Mouse (Mus musculus): ENCODE data around the gene Npw. TPM values are rescaled to one million over a fixed set of nuclear protein-coding genes. Genes with fewer than 3 reads are reported as not detected.
A peak's percentile ranks its signal among the peaks of the same experiment; 100 is the strongest.

Gene Npw
- polyA plus RNA-seq, 1 experiment from 2014 or later = not detected

DNA sequence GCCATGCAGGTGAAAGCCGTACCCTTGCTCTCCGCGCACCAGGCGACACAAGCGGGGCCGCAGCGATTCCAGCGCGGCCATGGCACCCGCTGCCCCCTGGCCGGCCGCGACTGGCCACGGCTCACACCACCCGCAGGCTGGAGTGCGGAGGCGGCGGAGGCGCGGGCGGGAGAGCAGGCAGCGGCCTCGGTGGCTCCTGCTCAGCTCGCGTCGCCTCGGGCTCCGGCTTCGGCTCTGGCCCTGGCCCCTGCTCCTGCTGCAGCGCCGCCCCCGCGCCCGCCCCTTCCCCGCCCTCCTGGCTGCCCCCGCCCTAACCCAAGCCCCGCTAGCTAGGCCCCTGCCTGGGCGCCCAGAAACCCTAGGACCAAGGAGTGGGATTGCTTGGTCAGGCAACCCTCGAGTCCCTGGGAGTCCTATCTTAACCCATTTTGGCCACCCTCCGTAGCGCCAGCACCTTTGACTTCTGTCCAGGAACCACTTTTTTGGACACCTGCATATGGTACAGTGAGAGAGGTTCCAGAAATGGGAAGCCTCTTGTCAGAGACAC, 8.1 kb downstream of the Npw start, which contains the start of gene Slc9a3r2:
Gene Slc9a3r2 (minus strand): TSS at position 258 of the 547 bp plus-strand sequence.
- ATAC-seq (peak; percentile 55; the same call in 1 of the 2 replicates), DNase-seq (peak; percentile 66)
- H3K4me2 ChIP-seq (ENCODE audit: low read depth, low read length) = peak within 1 kb of the TSS; percentile 94
- H3K27me3 ChIP-seq (ENCODE audit: insufficient read depth, low read length) = peaks cover 16% of the 10 kb centered on the region
- H3K27ac ChIP-seq (ENCODE audit: low read depth) = no peak within 1 kb of the TSS
- H3K4me1 ChIP-seq (ENCODE audit: insufficient read depth) = peaks cover 17% of the 10 kb centered on the region
- H3K4me3 ChIP-seq (ENCODE audit: low read depth, low read length) = peak within 1 kb of the TSS; percentile 64
- no peak for TF ChIP-seq CTCF (IDR thresholded peaks at IDR 0.05; ENCODE audit: low read depth)
- no peak for TF ChIP-seq EP300 (IDR thresholded peaks at IDR 0.05; ENCODE audit: low read depth)
- WGBS (ENCODE audit: insufficient replicate concordance) = 1% methylated on average over 41 of the region's 41 CpGs
- no peaks in the 10 kb centered on the region for H3K36me3 ChIP-seq (replicated peaks; ENCODE audit: insufficient read depth, low read length)
- no peaks in the 10 kb centered on the region for H3K9me3 ChIP-seq (ENCODE audit: low read length)
- H3K9ac ChIP-seq (replicated peaks) = peak within 1 kb of the TSS; percentile 59

DNA sequence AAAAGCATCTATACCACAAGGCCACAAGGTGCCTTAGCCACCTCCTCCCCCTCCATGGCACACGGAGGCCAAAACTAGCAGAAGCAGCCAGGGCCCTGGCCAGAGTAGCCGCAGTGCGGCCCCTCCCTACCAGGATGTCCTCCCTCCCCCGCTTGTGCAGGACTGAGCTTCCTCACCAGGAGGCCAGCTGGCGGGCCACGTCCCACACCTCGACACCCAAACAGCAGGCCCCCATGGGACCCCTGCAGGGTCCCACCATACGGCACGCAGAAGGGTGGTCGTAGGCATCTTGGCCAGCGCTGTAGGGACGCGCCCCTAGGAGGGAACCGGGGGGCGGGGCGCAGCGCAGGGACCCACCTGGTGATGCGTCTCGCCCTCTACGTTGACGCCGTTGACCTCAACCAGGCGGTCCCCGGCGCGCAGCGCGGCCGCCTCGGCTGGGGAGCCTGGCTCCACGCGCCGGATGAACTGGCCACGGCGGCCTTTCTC, 8.6 kb downstream of the Npw start:
- no peaks in the 10 kb centered on the region for H3K36me3 ChIP-seq (replicated peaks; ENCODE audit: insufficient read depth, low read length)
- TF ChIP-seq EP300 (IDR thresholded peaks at IDR 0.05; ENCODE audit: low read depth) (no peak), CTCF (IDR thresholded peaks at IDR 0.05; ENCODE audit: low read depth) (no peak)
- peak overlapping the region; percentile 94 for H3K4me2 ChIP-seq (ENCODE audit: low read depth, low read length)
- H3K4me3 ChIP-seq (ENCODE audit: low read depth, low read length) = peak overlapping the region; percentile 64
- H3K9me3 ChIP-seq (ENCODE audit: low read length) = no peaks in the 10 kb centered on the region
- peaks cover 16% of the 10 kb centered on the region for H3K27me3 ChIP-seq (ENCODE audit: insufficient read depth, low read length)
- peaks cover 20% of the 10 kb centered on the region for H3K4me1 ChIP-seq (ENCODE audit: insufficient read depth)
- DNase-seq (peak; percentile 53), ATAC-seq (peak; percentile 30; the same call in 1 of the 2 replicates)
- WGBS (ENCODE audit: insufficient replicate concordance) = 3% methylated on average over 30 of the region's 35 CpGs
- no peak overlapping the region for H3K27ac ChIP-seq (ENCODE audit: low read depth)
- H3K9ac ChIP-seq (replicated peaks) = peak overlapping the region; percentile 59

DNA sequence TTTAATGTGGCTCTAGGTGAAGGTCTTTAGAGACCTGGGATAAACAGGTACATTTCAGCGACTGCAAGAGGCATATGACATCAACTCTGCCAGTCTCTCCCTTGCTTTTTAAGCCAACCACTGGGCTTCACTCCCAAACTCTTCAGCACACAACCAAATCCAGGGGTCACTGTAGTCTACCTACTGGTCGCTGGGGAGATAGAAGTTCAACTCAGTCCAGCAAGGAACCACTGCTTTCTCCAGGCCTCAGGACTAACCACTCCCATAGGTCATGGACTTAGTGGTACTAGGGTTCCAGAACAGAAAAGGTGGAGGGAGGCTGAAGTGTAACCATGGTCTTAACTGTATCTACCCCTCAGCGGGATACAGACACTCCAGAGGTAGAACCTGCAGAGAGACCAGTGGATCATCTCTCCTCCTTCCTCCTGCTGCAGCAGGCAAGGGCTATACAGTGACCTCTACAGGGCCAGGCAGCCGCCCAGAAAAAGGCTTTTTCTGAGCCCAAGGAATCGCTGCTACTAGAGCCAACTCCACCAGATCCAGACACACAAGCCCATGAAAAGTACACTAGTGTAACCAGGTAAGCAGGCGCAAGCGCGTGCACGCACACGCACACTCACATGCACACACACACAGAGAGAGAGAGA, 9.4 kb downstream of the Npw start:
- no peak overlapping the region for H3K27ac ChIP-seq (ENCODE audit: low read depth)
- ATAC-seq = no peak
- H3K9me3 ChIP-seq (ENCODE audit: low read length) = no peaks in the 10 kb centered on the region
- H3K36me3 ChIP-seq (replicated peaks; ENCODE audit: insufficient read depth, low read length) = no peaks in the 10 kb centered on the region
- peak overlapping the region; percentile 94 for H3K4me2 ChIP-seq (ENCODE audit: low read depth, low read length)
- H3K27me3 ChIP-seq (ENCODE audit: insufficient read depth, low read length) = peaks cover 16% of the 10 kb centered on the region
- peak overlapping the region; percentile 64 for H3K4me3 ChIP-seq (ENCODE audit: low read depth, low read length)
- no peak overlapping the region; the same call in 1 of the 2 replicates for H3K9ac ChIP-seq (replicated peaks)
- 69% methylated on average over 10 of the region's 10 CpGs for WGBS (ENCODE audit: insufficient replicate concordance)
- peaks cover 26% of the 10 kb centered on the region for H3K4me1 ChIP-seq (ENCODE audit: insufficient read depth)
- TF ChIP-seq EP300 (IDR thresholded peaks at IDR 0.05; ENCODE audit: low read depth) = no peak
- no peak for TF ChIP-seq CTCF (IDR thresholded peaks at IDR 0.05; ENCODE audit: low read depth)
- no peak for DNase-seq

DNA sequence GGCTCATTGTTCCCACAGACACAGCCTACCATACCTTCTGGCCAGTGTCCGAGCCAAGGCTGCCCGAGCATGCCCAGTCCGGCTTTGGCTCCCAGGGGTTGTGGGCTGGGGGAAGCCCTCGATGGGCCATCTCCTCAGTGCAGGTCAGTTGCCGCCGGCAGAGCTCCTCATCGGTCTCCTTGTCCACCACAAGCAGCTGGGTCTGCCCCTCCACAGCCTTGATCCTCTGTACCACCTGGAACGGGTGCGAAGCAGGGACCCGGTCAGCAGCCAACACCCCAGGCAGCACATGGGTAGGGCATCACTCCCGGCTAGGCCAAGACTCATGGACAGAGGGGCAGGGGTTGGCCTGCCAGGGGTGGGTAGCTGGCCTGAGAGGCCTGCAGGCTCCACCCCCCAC, 10.8 kb downstream of the Npw start:
- Histone ChIP-seq H3K36me3 (replicated peaks; ENCODE audit: insufficient read depth, low read length) (peaks cover 3% of the 10 kb centered on the region; the same call in 1 of the 2 replicates), H3K4me2 (ENCODE audit: low read depth, low read length) (no peak overlapping the region), H3K27ac (ENCODE audit: low read depth) (no peak overlapping the region), H3K9me3 (ENCODE audit: low read length) (no peaks in the 10 kb centered on the region), H3K27me3 (ENCODE audit: insufficient read depth, low read length) (peaks cover 16% of the 10 kb centered on the region), H3K4me1 (ENCODE audit: insufficient read depth) (peaks cover 25% of the 10 kb centered on the region), H3K9ac (replicated peaks) (no peak overlapping the region), H3K4me3 (ENCODE audit: low read depth, low read length) (no peak overlapping the region)
- ATAC-seq = no peak
- 72% methylated on average over 11 of the region's 11 CpGs for WGBS (ENCODE audit: insufficient replicate concordance)
- no peak for TF ChIP-seq EP300 (IDR thresholded peaks at IDR 0.05; ENCODE audit: low read depth)
- TF ChIP-seq CTCF (IDR thresholded peaks at IDR 0.05; ENCODE audit: low read depth) = no peak
- peak; percentile 14 for DNase-seq

DNA sequence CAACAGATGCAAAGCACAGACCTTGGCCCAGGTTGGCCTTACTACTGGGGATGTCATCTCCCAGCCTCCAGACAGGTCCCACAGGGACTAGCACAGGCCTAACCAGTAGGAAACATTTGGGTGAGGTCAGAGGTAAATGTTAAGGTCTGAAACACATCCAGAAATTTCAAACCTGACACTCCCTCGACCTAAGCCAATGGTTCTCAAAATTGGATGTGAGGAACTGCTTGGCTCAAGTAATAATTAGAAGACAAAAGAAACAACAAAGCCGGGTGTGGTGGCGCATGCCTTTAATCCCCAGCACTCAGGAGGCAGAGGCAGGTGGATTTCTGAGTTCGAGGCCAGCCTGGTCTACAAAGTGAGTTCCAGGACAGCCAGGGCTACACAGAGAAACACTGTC, 11.9 kb downstream of the Npw start:
- Histone ChIP-seq H3K36me3 (replicated peaks; ENCODE audit: insufficient read depth, low read length) (peaks cover 3% of the 10 kb centered on the region; the same call in 1 of the 2 replicates), H3K27ac (ENCODE audit: low read depth) (0 out of 2 replicates have a peak overlapping the region, but pooled peaks have one; percentile 13)
- ATAC-seq = no peak

DNA sequence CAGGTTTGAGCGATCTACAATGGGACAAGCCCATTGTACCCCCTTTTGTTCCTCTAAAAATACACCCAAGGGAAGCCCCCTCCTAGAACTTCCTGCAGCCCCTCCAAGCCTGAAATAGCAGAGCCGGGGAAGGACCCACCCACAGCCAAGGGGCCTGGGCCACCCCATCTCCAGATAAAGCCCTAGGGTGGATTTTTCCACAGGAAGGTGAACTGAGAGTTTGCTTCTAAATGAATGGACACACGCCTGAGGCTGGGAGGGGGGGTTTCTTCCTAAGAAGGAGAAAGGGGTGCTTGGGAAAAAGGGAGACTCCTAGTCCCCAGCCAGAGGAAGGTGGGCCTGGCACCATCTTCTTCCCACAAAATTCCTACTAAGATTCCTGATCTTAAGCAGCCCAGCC, 12.3 kb downstream of the Npw start:
- Histone ChIP-seq H3K4me2 (ENCODE audit: low read depth, low read length) (no peak overlapping the region), H3K4me3 (ENCODE audit: low read depth, low read length) (no peak overlapping the region), H3K36me3 (replicated peaks; ENCODE audit: insufficient read depth, low read length) (peaks cover 3% of the 10 kb centered on the region; the same call in 1 of the 2 replicates), H3K27me3 (ENCODE audit: insufficient read depth, low read length) (peaks cover 11% of the 10 kb centered on the region; the same call in 1 of the 2 replicates), H3K4me1 (ENCODE audit: insufficient read depth) (peaks cover 25% of the 10 kb centered on the region), H3K9ac (replicated peaks) (no peak overlapping the region), H3K9me3 (ENCODE audit: low read length) (no peaks in the 10 kb centered on the region), H3K27ac (ENCODE audit: low read depth) (peak overlapping the region; percentile 13)
- TF ChIP-seq CTCF (IDR thresholded peaks at IDR 0.05; ENCODE audit: low read depth) = no peak
- no peak for DNase-seq
- WGBS (ENCODE audit: insufficient replicate concordance) = 73% methylated on average over 3 of the region's 3 CpGs
- no peak for ATAC-seq

More for the DNA sequence above, 11.9 kb downstream of the Npw start:
- 67% methylated on average over 4 of the region's 4 CpGs for WGBS (ENCODE audit: insufficient replicate concordance)
- Histone ChIP-seq H3K4me1 (ENCODE audit: insufficient read depth) (peaks cover 25% of the 10 kb centered on the region), H3K9ac (replicated peaks) (no peak overlapping the region), H3K4me3 (ENCODE audit: low read depth, low read length) (no peak overlapping the region), H3K27me3 (ENCODE audit: insufficient read depth, low read length) (peaks cover 15% of the 10 kb centered on the region), H3K9me3 (ENCODE audit: low read length) (no peaks in the 10 kb centered on the region), H3K4me2 (ENCODE audit: low read depth, low read length) (no peak overlapping the region)
- no peak for DNase-seq
- TF ChIP-seq CTCF (IDR thresholded peaks at IDR 0.05; ENCODE audit: low read depth) (no peak), EP300 (IDR thresholded peaks at IDR 0.05; ENCODE audit: low read depth) (no peak)

Data from liver, postnatal 0 days (tissue).